Mouse (Mus musculus): Measurements from ENCODE around the gene Rbm4b.
"Not testable (repeated sequence)": the region's sequence is repeated elsewhere in the genome, so short reads cannot be mapped to it uniquely, and the experiment has no call there.

Rbm4b gene

GRCm38 (mm10) chr19:4811063-4811908 is 55.0 kb downstream of the Rbm4b start, which contains the start of the genes Gm21992 and Rbm14:
Gene Gm21992, minus strand, starts transcription at chr19:4811612.
Gene Rbm14, minus strand, starts transcription at chr19:4811634.
- peak; percentile 97 to 99 for DNase-seq

- DNase-seq, result no peak
These were observed 55.6 kb downstream of the Rbm4b start for GRCm38 (mm10) chr19:4811909-4812242.

- not testable (repeated sequence) for DNase-seq
These were observed 56.1 kb downstream of the Rbm4b start for GRCm38 (mm10) chr19:4812334-4812949.

GRCm38 (mm10) chr19:4813015-4813414 is 56.7 kb downstream of the Rbm4b start:
- DNase-seq, result peak in 1 of 2 experiments; percentile 67
